Mouse (Mus musculus) gastrocnemius, adult 18-20 months (tissue): ENCODE data around the gene Guk1. TPM values are rescaled to one million over a fixed set of nuclear protein-coding genes. Genes with fewer than 3 reads are reported as not detected.
A peak's percentile ranks its signal among the peaks of the same experiment; 100 is the strongest.
"Not testable (repeated sequence)": the region's sequence is repeated elsewhere in the genome, so short reads cannot be mapped to it uniquely, and the experiment has no call there.

Experiments used
- DNase-seq: peaks from one replicate; pipeline ENCODE4 v3.0.0; 2021; ENCODE audit warnings: low spot score
- total RNA-seq, 2 experiments: library from RNA; stranded (reverse); gene quantifications; 2 replicates each; pipeline ENCODE4 v1.2.3; 2021

Guk1 gene
- total RNA-seq, 2 experiments from 2014 or later = 32.9 to 38.0 TPM

- DNase-seq = not testable (repeated sequence)
These were observed 20.3 kb upstream of the Guk1 start for GRCm38 (mm10) chr11:59212320-59212719.

- DNase-seq = not testable (repeated sequence)
These were observed 19.5 kb upstream of the Guk1 start for GRCm38 (mm10) chr11:59211561-59211960.

- DNase-seq = no peak
These were observed 18.0 kb upstream of the Guk1 start for GRCm38 (mm10) chr11:59210020-59210419.

- DNase-seq = no peak
These were observed 17.6 kb upstream of the Guk1 start for GRCm38 (mm10) chr11:59209580-59209979.

GRCm38 (mm10) chr11:59209003-59209441 lies 17.0 kb upstream of the Guk1 start:
- peak; percentile 50 for DNase-seq

- peak; percentile 91 for DNase-seq
These were observed 16.3 kb upstream of the Guk1 start, which contains the start of gene 2310033P09Rik for GRCm38 (mm10) chr11:59208153-59208831. Gene 2310033P09Rik (plus strand): TSS chr11:59208321.

- DNase-seq = peak; percentile 93
These were observed 10.3 kb upstream of the Guk1 start, which contains the start of gene Mrpl55 for GRCm38 (mm10) chr11:59202081-59202995. Gene Mrpl55 (plus strand): TSS chr11:59202486.

GRCm38 (mm10) chr11:59201216-59202002 lies 9.4 kb upstream of the Guk1 start:
- DNase-seq = no peak

GRCm38 (mm10) chr11:59196230-59196629 lies 4.2 kb upstream of the Guk1 start:
- DNase-seq = no peak

- DNase-seq = peak; percentile 88
These were observed 567 bp downstream of the Guk1 start for GRCm38 (mm10) chr11:59191231-59192058.

- no peak for DNase-seq
These were observed 4.3 kb downstream of the Guk1 start for GRCm38 (mm10) chr11:59187706-59188105.

- no peak for DNase-seq
These were observed 6.5 kb downstream of the Guk1 start for GRCm38 (mm10) chr11:59185490-59185889.

- peak; percentile 85 for DNase-seq
These were observed 8.2 kb downstream of the Guk1 start for GRCm38 (mm10) chr11:59183821-59184220.

- DNase-seq = peak; percentile 60
These were observed 9.1 kb downstream of the Guk1 start, which contains the start of gene Gjc2 for GRCm38 (mm10) chr11:59182864-59183331. Gene Gjc2 (minus strand): TSS chr11:59183213.

GRCm38 (mm10) chr11:59176921-59177320 lies 15.1 kb downstream of the Guk1 start:
- no peak for DNase-seq

GRCm38 (mm10) chr11:59176475-59176874 lies 15.5 kb downstream of the Guk1 start:
- no peak for DNase-seq

- no peak for DNase-seq
These were observed 17.7 kb downstream of the Guk1 start for GRCm38 (mm10) chr11:59174189-59174838.

- no peak for DNase-seq
These were observed 21.5 kb downstream of the Guk1 start for GRCm38 (mm10) chr11:59170549-59170948.

- no peak for DNase-seq
These were observed 22.2 kb downstream of the Guk1 start for GRCm38 (mm10) chr11:59169807-59170206.
